Mouse (Mus musculus): ENCODE data around the gene Gm13277.
"Not testable (repeated sequence)": the region's sequence is repeated elsewhere in the genome, so short reads cannot be mapped to it uniquely, and the experiment has no call there.

DNA sequence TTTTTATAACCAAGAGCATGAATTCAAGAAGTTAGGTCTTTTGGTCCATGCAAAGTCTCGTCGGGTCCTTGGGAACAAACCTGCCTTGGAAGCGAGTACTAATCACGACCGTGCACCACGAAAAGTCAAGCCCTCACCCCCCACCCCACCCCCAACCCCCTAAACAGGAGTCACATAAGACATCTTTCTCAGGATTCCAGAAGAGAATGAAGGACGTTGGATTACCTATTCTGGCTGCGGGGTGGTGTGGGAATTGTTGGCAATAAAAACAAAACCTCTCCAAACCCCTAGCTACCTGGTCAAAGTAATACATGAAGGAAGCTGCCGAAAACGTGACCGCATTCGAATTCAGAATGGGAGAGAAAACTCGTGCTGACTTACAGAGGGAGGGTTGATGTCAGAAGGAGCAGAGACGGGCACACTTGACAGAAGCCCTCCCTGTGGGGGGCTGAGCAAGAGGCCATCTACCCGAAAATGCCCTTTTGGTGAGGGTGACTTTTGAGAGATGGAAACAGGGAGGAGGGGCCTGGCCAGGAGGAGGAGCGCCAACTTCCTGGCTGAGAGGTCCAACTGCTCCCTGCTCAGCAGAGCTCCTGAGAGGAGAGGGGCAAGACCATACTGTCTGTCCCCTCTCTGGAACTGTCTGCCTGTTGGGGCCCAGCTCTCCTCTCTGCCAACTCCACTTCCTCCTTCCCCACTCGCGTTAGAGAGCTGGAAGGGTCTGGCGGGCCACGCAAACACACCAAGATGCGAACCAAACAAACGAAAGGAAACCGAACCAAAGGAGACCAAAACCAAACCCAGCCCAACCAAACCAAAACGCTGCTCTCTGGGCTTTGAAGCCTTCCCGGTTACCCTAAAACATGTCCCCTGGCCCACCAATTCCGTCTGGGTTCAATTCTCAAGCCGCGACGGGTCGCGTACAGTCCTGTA is 31.6 kb upstream of the Gm13277 start:
- TF ChIP-seq GATA1, TAL1 (IDR thresholded peaks at IDR 0.05; ENCODE audit: low read length): not testable (repeated sequence)
